Mouse (Mus musculus) C2C12 (cell line): ENCODE results near the gene Fads6. TPM values are rescaled to one million over a fixed set of nuclear protein-coding genes. Genes with fewer than 3 reads are reported as not detected.

Source experiments
- H3K27me3 ChIP-seq: one replicate; pipeline ENCODE4 v1.6.1; 2011; ENCODE audit not compliant: control insufficient read depth, insufficient read depth, insufficient read length
- H3K36me3 ChIP-seq: one replicate; pipeline ENCODE4 v1.6.1; 2011; ENCODE audit not compliant: control insufficient read depth, insufficient read depth
- H3K4me3 ChIP-seq: one replicate; pipeline ENCODE4 v1.5.1; 2011; ENCODE audit warnings: mild to moderate bottlenecking, control low read depth; ENCODE audit not compliant: poor library complexity, insufficient read depth, severe bottlenecking
- H3K79me2 ChIP-seq: one replicate; pipeline ENCODE4 v1.6.1; 2011; ENCODE audit not compliant: control insufficient read depth, insufficient read depth
- H3K79me3 ChIP-seq: one replicate; pipeline ENCODE4 v1.6.1; 2011; ENCODE audit warnings: low read depth, control low read depth
- H3ac ChIP-seq: one replicate; pipeline ENCODE3; 2011; ENCODE audit warnings: low read depth; ENCODE audit not compliant: control insufficient read depth, insufficient read length
- CEBPB ChIP-seq: IDR thresholded peaks from one replicate; pipeline ENCODE4 v1.6.1; 2011; ENCODE audit warnings: low read depth, mild to moderate bottlenecking, control low read depth, moderate library complexity
- CTCF ChIP-seq: IDR thresholded peaks from one replicate; pipeline ENCODE4 v1.5.1; 2011; ENCODE audit not compliant: control insufficient read depth, insufficient read depth, insufficient read length
- FOSL1 ChIP-seq: IDR thresholded peaks from one replicate; pipeline ENCODE4 v1.8.0; 2011; ENCODE audit warnings: mild to moderate bottlenecking, low read length; ENCODE audit not compliant: poor library complexity, insufficient read depth, severe bottlenecking
- MAX ChIP-seq: IDR thresholded peaks from one replicate; pipeline ENCODE4 v1.6.1; 2011; ENCODE audit warnings: mild to moderate bottlenecking, control low read depth
- MYOD1 ChIP-seq: IDR thresholded peaks from one replicate; pipeline ENCODE4 v1.6.1; 2011; ENCODE audit warnings: low read depth; ENCODE audit not compliant: control insufficient read depth, insufficient read length
- MYOG ChIP-seq: IDR thresholded peaks from one replicate; pipeline ENCODE4 v1.6.1; 2011; ENCODE audit not compliant: control insufficient read depth, insufficient read length; ENCODE audit errors: extremely low read depth
- USF1 ChIP-seq: IDR thresholded peaks from one replicate; pipeline ENCODE4 v1.6.1; 2011; ENCODE audit warnings: low read depth, mild to moderate bottlenecking, control low read depth, moderate library complexity
- polyA plus RNA-seq: library from polyadenylated mRNA; unstranded; fragments of >200 nt; fragmentation: generic; extraction: Trizol; gene quantifications from one replicate; pipeline ENCODE4 v1.2.1, GENCODE M21; 2012; ENCODE audit warnings: missing spikeins

The Fads6 gene
- polyA plus RNA-seq, 1 experiment: 0.21 TPM

DNA sequence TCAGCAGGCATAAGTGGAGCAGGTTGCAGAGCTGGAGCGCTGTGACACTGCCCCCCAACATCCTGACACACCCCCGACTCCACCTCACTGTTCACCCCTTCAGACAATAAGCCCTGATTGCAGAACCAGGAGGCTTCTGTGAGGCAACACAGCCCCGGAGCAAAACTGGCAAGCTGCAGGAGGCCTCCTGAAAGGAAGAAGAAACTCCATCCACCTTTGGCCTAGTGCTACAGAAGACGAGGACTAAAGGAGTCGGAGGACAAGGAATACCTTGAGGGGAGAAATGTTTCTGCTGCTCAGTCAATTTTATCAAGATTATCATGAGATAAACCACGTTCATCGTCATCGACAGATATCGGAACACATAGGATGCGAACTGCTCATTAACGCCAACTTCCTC, 1.5 kb downstream of the Fads6 start:
- H3K36me3 ChIP-seq: no peaks in the 10 kb centered on the region
- TF ChIP-seq USF1 (no peak), MYOD1 (no peak), FOSL1 (no peak), MYOG (no peak), CTCF (no peak), MAX (no peak), CEBPB (no peak)
- no peak overlapping the region for H3ac ChIP-seq
- no peaks in the 10 kb centered on the region for H3K27me3 ChIP-seq
- H3K79me3 ChIP-seq: no peaks in the 10 kb centered on the region
- H3K79me2 ChIP-seq: no peaks in the 10 kb centered on the region
- no peak overlapping the region for H3K4me3 ChIP-seq

DNA sequence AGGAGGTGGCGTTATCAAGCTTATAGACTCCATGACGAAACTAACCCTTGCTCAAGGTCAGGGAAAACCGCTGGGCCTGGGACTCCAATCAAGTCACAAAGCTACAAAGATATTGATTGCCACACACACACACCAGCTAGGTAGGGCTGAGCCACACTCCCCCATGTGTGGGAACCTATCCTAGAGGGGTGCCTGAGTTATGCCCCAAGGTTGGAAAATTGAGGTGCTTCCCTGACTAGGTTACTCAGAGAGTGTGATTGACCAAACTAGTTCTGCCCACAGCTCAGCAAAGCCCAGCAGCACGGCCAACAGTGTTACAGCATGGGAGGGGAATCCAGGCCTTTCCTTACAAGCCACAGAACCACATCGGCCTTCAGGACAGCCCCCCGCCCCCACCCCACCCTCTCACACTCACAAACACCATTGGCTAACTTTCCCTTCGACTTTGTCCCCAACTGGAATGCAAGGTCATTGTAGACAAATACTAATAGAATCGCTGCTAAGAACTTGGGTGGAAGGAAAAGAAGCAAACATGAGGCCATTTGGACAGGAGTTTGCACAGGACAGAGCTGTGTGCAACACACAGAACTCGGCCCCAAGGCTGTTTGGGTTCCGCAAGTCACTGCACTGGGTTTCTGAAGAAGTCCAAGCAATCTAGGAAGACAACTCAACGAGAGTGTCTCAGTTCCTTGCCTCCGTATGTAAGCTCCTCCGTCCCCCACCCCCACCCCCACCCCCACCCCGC, 4.7 kb downstream of the Fads6 start:
- TF ChIP-seq CTCF (no peak), USF1 (no peak), CEBPB (no peak)
- Histone ChIP-seq H3K4me3 (no peak overlapping the region), H3K27me3 (no peaks in the 10 kb centered on the region), H3K36me3 (no peaks in the 10 kb centered on the region), H3K79me3 (no peaks in the 10 kb centered on the region), H3K79me2 (no peaks in the 10 kb centered on the region), H3ac (no peak overlapping the region)

DNA sequence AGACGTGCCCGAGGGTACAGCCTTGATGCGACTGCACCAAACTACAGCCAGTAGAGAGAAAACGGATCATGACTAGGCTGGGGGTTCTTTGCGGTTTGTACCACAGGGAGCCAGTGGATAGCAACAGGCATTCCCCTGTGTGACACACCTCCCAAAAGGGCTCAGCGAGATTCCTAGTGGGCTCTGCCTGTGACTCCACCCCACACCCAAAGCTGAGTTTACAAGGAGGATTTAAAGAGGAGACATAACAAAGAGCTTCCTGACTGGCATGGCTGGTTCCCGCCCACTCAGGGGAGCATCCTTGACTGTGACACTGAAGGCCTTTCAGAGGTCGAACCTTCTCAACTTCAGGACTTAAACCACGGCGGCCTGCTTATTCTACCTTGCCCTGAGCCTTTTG, 6.0 kb downstream of the Fads6 start:
- H3K79me2 ChIP-seq: no peaks in the 10 kb centered on the region
- no peaks in the 10 kb centered on the region for H3K79me3 ChIP-seq

DNA sequence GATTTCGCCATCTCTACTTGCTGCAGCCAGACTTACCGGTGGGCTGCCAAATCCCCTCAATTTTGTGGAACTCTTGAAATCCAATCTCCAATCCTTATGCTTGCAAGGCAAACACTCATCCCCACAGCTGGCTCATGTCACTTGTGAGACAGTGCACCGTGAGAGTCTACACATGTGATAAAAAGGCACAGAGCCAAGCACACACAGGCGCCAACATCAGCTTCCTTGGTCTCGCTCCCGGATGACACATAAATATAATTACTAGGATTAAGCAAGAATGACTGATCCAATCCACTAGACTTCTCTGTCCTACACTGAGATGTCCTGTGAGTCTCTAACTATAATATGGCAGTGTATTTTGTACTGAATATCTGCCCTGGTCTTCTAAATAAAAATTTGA, 6.5 kb downstream of the Fads6 start:
- TF ChIP-seq USF1: peak; percentile 26
- TF ChIP-seq MYOG: no peak
- peak; percentile 77 for TF ChIP-seq MYOD1
- TF ChIP-seq MAX: peak; percentile 61
- TF ChIP-seq CEBPB: peak; percentile 95
- peak; percentile 38 for TF ChIP-seq FOSL1
- no peak for TF ChIP-seq CTCF
- Histone ChIP-seq H3K79me3 (no peaks in the 10 kb centered on the region), H3K4me3 (no peak overlapping the region), H3K79me2 (no peaks in the 10 kb centered on the region), H3K36me3 (no peaks in the 10 kb centered on the region), H3K27me3 (no peaks in the 10 kb centered on the region), H3ac (no peak overlapping the region)

More for the DNA sequence above, 6.0 kb downstream of the Fads6 start:
- Histone ChIP-seq H3K27me3 (no peaks in the 10 kb centered on the region), H3ac (no peak overlapping the region), H3K4me3 (no peak overlapping the region), H3K36me3 (no peaks in the 10 kb centered on the region)
- TF ChIP-seq FOSL1 (no peak), MAX (peak; percentile 60), MYOG (no peak), CTCF (no peak)

DNA sequence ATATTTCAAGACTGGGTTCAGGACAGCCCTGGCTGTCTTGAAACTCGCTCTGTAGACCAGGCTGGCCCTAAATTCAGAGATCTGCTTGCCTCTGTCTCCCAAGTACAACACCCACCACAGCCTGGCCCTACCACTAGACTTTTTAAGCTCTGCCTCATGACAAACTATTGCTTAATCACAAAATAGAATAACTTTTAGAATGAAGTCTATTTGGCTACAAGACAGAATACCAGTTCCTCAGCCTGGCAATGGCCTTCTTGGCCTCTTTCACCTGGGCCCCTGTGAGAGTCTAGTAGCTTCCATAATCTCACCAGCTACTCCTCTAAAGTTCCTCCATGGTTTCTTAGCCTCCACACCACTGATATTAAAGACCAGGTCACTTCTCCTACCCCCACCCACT, 7.1 kb downstream of the Fads6 start:
- Histone ChIP-seq H3K36me3 (no peaks in the 10 kb centered on the region), H3ac (peak overlapping the region; percentile 3), H3K79me3 (no peaks in the 10 kb centered on the region), H3K27me3 (no peaks in the 10 kb centered on the region), H3K4me3 (no peak overlapping the region), H3K79me2 (no peaks in the 10 kb centered on the region)
- TF ChIP-seq CEBPB: peak; percentile 50
- no peak for TF ChIP-seq MYOG

DNA sequence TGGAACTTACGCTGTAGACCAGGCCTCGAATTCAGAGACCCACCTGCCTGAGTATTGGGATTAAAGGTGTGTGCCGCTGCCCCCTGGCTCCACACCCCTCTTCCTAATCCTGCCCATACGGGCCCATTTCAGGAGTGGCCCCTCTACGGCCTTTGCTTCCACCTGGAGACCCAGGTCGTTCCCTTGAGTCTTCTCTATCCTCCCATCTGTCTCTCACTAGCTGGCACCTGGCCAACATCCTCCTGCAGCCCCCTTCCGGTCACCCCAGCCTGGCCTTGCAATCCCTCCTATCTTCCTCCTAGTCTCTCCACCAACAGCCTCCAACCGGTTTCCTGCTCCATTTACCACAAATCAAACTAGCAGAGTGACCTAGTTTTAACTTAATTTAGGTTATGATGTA, 7.6 kb downstream of the Fads6 start:
- H3ac ChIP-seq: no peak overlapping the region
- H3K79me3 ChIP-seq: no peaks in the 10 kb centered on the region
- H3K36me3 ChIP-seq: no peaks in the 10 kb centered on the region
- H3K79me2 ChIP-seq: no peaks in the 10 kb centered on the region
- TF ChIP-seq FOSL1 (no peak), MYOD1 (no peak), USF1 (no peak), MYOG (no peak)
- no peaks in the 10 kb centered on the region for H3K27me3 ChIP-seq
- no peak overlapping the region for H3K4me3 ChIP-seq
